Mouse (Mus musculus) hindbrain, embryonic 10.5 days (tissue): ENCODE data around the gene Pdyn. TPM values are rescaled to one million over a fixed set of nuclear protein-coding genes. Genes with fewer than 3 reads are reported as not detected.

Experiments used
- DNase-seq: peaks from one replicate; pipeline ENCODE4 v3.0.0-alpha.2; 2017; ENCODE audit warnings: low spot score
- H3K27ac ChIP-seq: fragments of 300-500 bp; sonication (generic); 2 replicates; pipeline ENCODE4 v1.5.1; 2016; ENCODE audit warnings: mild to moderate bottlenecking, moderate library complexity
- H3K27me3 ChIP-seq: fragments of 300-500 bp; sonication (generic); 2 replicates; pipeline ENCODE4 v1.6.1; 2016; ENCODE audit warnings: mild to moderate bottlenecking; ENCODE audit not compliant: poor library complexity, insufficient read depth, severe bottlenecking
- H3K36me3 ChIP-seq: fragments of 300-500 bp; sonication (generic); 2 replicates; pipeline ENCODE4 v1.6.1; 2016; ENCODE audit warnings: mild to moderate bottlenecking, moderate library complexity
- H3K4me1 ChIP-seq: fragments of 300-500 bp; sonication (generic); replicated peaks from 2 replicates; pipeline ENCODE4 v1.6.1; 2016; ENCODE audit warnings: mild to moderate bottlenecking
- H3K4me3 ChIP-seq: fragments of 300-500 bp; sonication (generic); 2 replicates; pipeline ENCODE4 v1.5.1; 2016; ENCODE audit warnings: mild to moderate bottlenecking, moderate library complexity
- H3K9me3 ChIP-seq: fragments of 300-500 bp; sonication (generic); 2 replicates; pipeline ENCODE4 v1.6.1; 2016; ENCODE audit warnings: mild to moderate bottlenecking, moderate library complexity
- WGBS: fragments of 180-500 bp; shearing (Covaris S2); methylation state at CpG from one replicate; pipeline ENCODE4 v1.1.7; 2016; 5-methylcytosine and 5-hydroxymethylcytosine counted together
- polyA plus RNA-seq: library from polyadenylated mRNA; unstranded; fragments of >200 nt; fragmentation: Nextera tagmentation; extraction: Ambion mirVana; gene quantifications from 2 replicates; pipeline ENCODE4 v1.2.1, GENCODE M21; 2016

Pdyn gene
- polyA plus RNA-seq, 1 experiment from 2014 or later, result 0.58 TPM

GRCm38 (mm10) chr2:129684014-129684413, 15.6 kb downstream of the Pdyn start:
- no peaks in the 10 kb centered on the region for H3K36me3 ChIP-seq
- 82% methylated on average over 4 of the region's 4 CpGs for WGBS

GRCm38 (mm10) chr2:129680236-129680635, 19.4 kb downstream of the Pdyn start:
- Histone ChIP-seq H3K4me1 (peaks cover 10% of the 10 kb centered on the region; the same call in 1 of the 2 replicates), H3K36me3 (no peaks in the 10 kb centered on the region), H3K27ac (no peak overlapping the region), H3K9me3 (no peaks in the 10 kb centered on the region), H3K27me3 (no peaks in the 10 kb centered on the region), H3K4me3 (no peak overlapping the region)
- DNase-seq, result no peak
- WGBS, result 90% methylated on average over 3 of the region's 3 CpGs

More at GRCm38 (mm10) chr2:129684014-129684413, 15.6 kb downstream of the Pdyn start:
- Histone ChIP-seq H3K9me3 (no peaks in the 10 kb centered on the region), H3K4me1 (no peaks in the 10 kb centered on the region), H3K27me3 (no peaks in the 10 kb centered on the region), H3K27ac (no peak overlapping the region), H3K4me3 (no peak overlapping the region)
- DNase-seq, result no peak

GRCm38 (mm10) chr2:129679066-129679465, 20.6 kb downstream of the Pdyn start:
- WGBS, result 81% methylated on average over 5 of the region's 5 CpGs
- Histone ChIP-seq H3K4me1 (peaks cover 10% of the 10 kb centered on the region; the same call in 1 of the 2 replicates), H3K27ac (no peak overlapping the region), H3K27me3 (no peaks in the 10 kb centered on the region), H3K9me3 (no peaks in the 10 kb centered on the region), H3K4me3 (no peak overlapping the region), H3K36me3 (no peaks in the 10 kb centered on the region)
- no peak for DNase-seq

GRCm38 (mm10) chr2:129677664-129678063, 22.0 kb downstream of the Pdyn start:
- no peak overlapping the region for H3K4me3 ChIP-seq
- H3K9me3 ChIP-seq, result no peaks in the 10 kb centered on the region
- 41% methylated on average over 2 of the region's 2 CpGs for WGBS
- H3K36me3 ChIP-seq, result no peaks in the 10 kb centered on the region
- DNase-seq, result no peak
- no peak overlapping the region for H3K27ac ChIP-seq
- H3K4me1 ChIP-seq, result peaks cover 10% of the 10 kb centered on the region; the same call in 1 of the 2 replicates
- no peaks in the 10 kb centered on the region for H3K27me3 ChIP-seq

- 37% methylated on average over 13 of the region's 13 CpGs for WGBS
- no peaks in the 10 kb centered on the region for H3K9me3 ChIP-seq
- H3K4me3 ChIP-seq, result no peak overlapping the region
- no peaks in the 10 kb centered on the region for H3K36me3 ChIP-seq
- H3K4me1 ChIP-seq, result peaks cover 10% of the 10 kb centered on the region; the same call in 1 of the 2 replicates
- no peaks in the 10 kb centered on the region for H3K27me3 ChIP-seq
- no peak overlapping the region for H3K27ac ChIP-seq
- DNase-seq, result peak; percentile 78
Observed at GRCm38 (mm10) chr2:129674935-129675634, 24.6 kb downstream of the Pdyn start.

GRCm38 (mm10) chr2:129671911-129672310, 27.7 kb downstream of the Pdyn start:
- no peak overlapping the region for H3K27ac ChIP-seq
- H3K27me3 ChIP-seq, result no peaks in the 10 kb centered on the region
- no peaks in the 10 kb centered on the region for H3K4me1 ChIP-seq
- no peaks in the 10 kb centered on the region for H3K9me3 ChIP-seq
- H3K36me3 ChIP-seq, result no peaks in the 10 kb centered on the region
- no peak for DNase-seq
- WGBS, result 81% methylated on average over 4 of the region's 4 CpGs
- H3K4me3 ChIP-seq, result no peak overlapping the region

GRCm38 (mm10) chr2:129662484-129662883, 37.2 kb downstream of the Pdyn start:
- H3K4me1 ChIP-seq, result no peaks in the 10 kb centered on the region
- H3K36me3 ChIP-seq, result no peaks in the 10 kb centered on the region
- DNase-seq, result no peak
- WGBS, result 81% methylated on average over 4 of the region's 4 CpGs
- H3K9me3 ChIP-seq, result no peaks in the 10 kb centered on the region
- H3K27ac ChIP-seq, result no peak overlapping the region
- no peaks in the 10 kb centered on the region for H3K27me3 ChIP-seq
- H3K4me3 ChIP-seq, result no peak overlapping the region

- no peak for DNase-seq
- WGBS, result 73% methylated on average over 6 of the region's 6 CpGs
- Histone ChIP-seq H3K27me3 (no peaks in the 10 kb centered on the region), H3K4me3 (no peak overlapping the region), H3K4me1 (no peaks in the 10 kb centered on the region), H3K9me3 (no peaks in the 10 kb centered on the region), H3K27ac (no peak overlapping the region), H3K36me3 (no peaks in the 10 kb centered on the region)
Observed at GRCm38 (mm10) chr2:129660020-129660419, 39.6 kb downstream of the Pdyn start.

GRCm38 (mm10) chr2:129658796-129659195, 40.8 kb downstream of the Pdyn start:
- no peaks in the 10 kb centered on the region for H3K27me3 ChIP-seq
- no peak overlapping the region for H3K27ac ChIP-seq
- H3K9me3 ChIP-seq, result no peaks in the 10 kb centered on the region
- H3K4me1 ChIP-seq, result no peaks in the 10 kb centered on the region
- DNase-seq, result no peak
- H3K4me3 ChIP-seq, result no peak overlapping the region
- H3K36me3 ChIP-seq, result no peaks in the 10 kb centered on the region
- WGBS, result 90% methylated on average over 4 of the region's 4 CpGs

GRCm38 (mm10) chr2:129655033-129655432, 44.6 kb downstream of the Pdyn start:
- H3K27me3 ChIP-seq, result no peaks in the 10 kb centered on the region
- H3K9me3 ChIP-seq, result no peaks in the 10 kb centered on the region
- DNase-seq, result no peak
- no peaks in the 10 kb centered on the region for H3K36me3 ChIP-seq
- peaks cover 5% of the 10 kb centered on the region; the same call in 1 of the 2 replicates for H3K4me1 ChIP-seq
- no peak overlapping the region for H3K4me3 ChIP-seq
- no peak overlapping the region for H3K27ac ChIP-seq
- 90% methylated on average over 4 of the region's 4 CpGs for WGBS

GRCm38 (mm10) chr2:129654233-129654950, 45.3 kb downstream of the Pdyn start:
- WGBS, result 93% methylated on average over 4 of the region's 4 CpGs
- no peak for DNase-seq

GRCm38 (mm10) chr2:129653632-129654031, 46.0 kb downstream of the Pdyn start:
- Histone ChIP-seq H3K27me3 (no peaks in the 10 kb centered on the region), H3K4me3 (no peak overlapping the region), H3K27ac (no peak overlapping the region), H3K36me3 (no peaks in the 10 kb centered on the region), H3K4me1 (peaks cover 8% of the 10 kb centered on the region), H3K9me3 (no peaks in the 10 kb centered on the region)
- DNase-seq, result no peak
- 94% methylated on average over 2 of the region's 2 CpGs for WGBS

More at GRCm38 (mm10) chr2:129654233-129654950, 45.3 kb downstream of the Pdyn start:
- Histone ChIP-seq H3K4me1 (peaks cover 5% of the 10 kb centered on the region; the same call in 1 of the 2 replicates), H3K9me3 (no peaks in the 10 kb centered on the region), H3K27ac (no peak overlapping the region), H3K36me3 (no peaks in the 10 kb centered on the region), H3K27me3 (no peaks in the 10 kb centered on the region), H3K4me3 (no peak overlapping the region)

GRCm38 (mm10) chr2:129652616-129653015, 47.0 kb downstream of the Pdyn start:
- DNase-seq, result no peak
- no peaks in the 10 kb centered on the region for H3K27me3 ChIP-seq
- no peak overlapping the region for H3K27ac ChIP-seq
- H3K9me3 ChIP-seq, result no peaks in the 10 kb centered on the region
- no peaks in the 10 kb centered on the region for H3K36me3 ChIP-seq
- 79% methylated on average over 4 of the region's 4 CpGs for WGBS
- peaks cover 10% of the 10 kb centered on the region for H3K4me1 ChIP-seq
- no peak overlapping the region for H3K4me3 ChIP-seq
